In genomic region chr17:32116586-32117286, GRCm38 (mm10) we compare ENCODE assay signal across 14 mouse cellular contexts. TPM values are rescaled to one million over a fixed set of nuclear protein-coding genes. Genes with fewer than 3 reads are reported as not detected.
DNase-seq lines count a peak whose midpoint lies in the region; ATAC-seq and TF ChIP-seq lines count a peak whose summit lies in the region.
"Had no signal": no experiment of that assay in that cellular context is flagged by ENCODE, and none has a peak within 500 bp of the region (broad histone marks: within the 10 kb centered on the region; RNA-seq: fewer than 3 reads in every experiment).

No protein-coding gene starts in this region.

- no peak for TF ChIP-seq CTCF in liver, adult 2 months (IDR thresholded peaks at IDR 0.05; ENCODE audit: low read depth, low read length)

- no peak overlapping the region for H3K9ac ChIP-seq in liver, adult 2 months (ENCODE audit: low read depth, low read length)
- 0 out of 2 replicates have a peak overlapping the region, but pooled peaks have one; percentile 4 for H3K9ac ChIP-seq in limb, embryonic 14.5 days (ENCODE audit: low read depth, low read length, severe bottlenecking)
- H3K9ac ChIP-seq: forebrain, embryonic 12.5 days; neural tube, embryonic 15.5 days had no signal

- no peaks in the 10 kb centered on the region for H3K79me2 ChIP-seq in liver, adult 2 months (ENCODE audit: control insufficient read depth, insufficient read depth, low read length)

- H3K4me1 ChIP-seq in erythroblast, embryonic 14.5 days (ENCODE audit: control insufficient read depth) = peaks cover 91% of the 10 kb centered on the region
- peaks cover 21% of the 10 kb centered on the region for H3K4me1 ChIP-seq in liver, adult 2 months (ENCODE audit: control insufficient read depth, insufficient read depth, low read length)
- peaks cover 19% of the 10 kb centered on the region for H3K4me1 ChIP-seq in limb, embryonic 14.5 days (ENCODE audit: control insufficient read depth, insufficient read depth, low read length)

- no peak for DNase-seq in liver, adult 2 months (ENCODE audit: extremely low read depth, low read depth, low spot score)
- DNase-seq in liver = no peak
- DNase-seq in limb, embryonic 14.5 days (ENCODE audit: low spot score) = no peak
- DNase-seq in cerebellum, adult 8-10 months = no peak
- no peak for DNase-seq in urinary bladder, postnatal 4 days (ENCODE audit: low spot score in 2 of 2)
- DNase-seq: retina, postnatal 1 day; thymus, postnatal 25 days had no signal

- peaks cover 50% of the 10 kb centered on the region for H3K36me3 ChIP-seq in erythroblast, embryonic 14.5 days (ENCODE audit: control insufficient read depth)
- no peaks in the 10 kb centered on the region for H3K36me3 ChIP-seq in liver, adult 2 months (ENCODE audit: control insufficient read depth, insufficient read depth, low read length)
- peaks cover 6% of the 10 kb centered on the region for H3K36me3 ChIP-seq in limb, embryonic 14.5 days (ENCODE audit: control insufficient read depth, insufficient read depth, low read length)
- H3K36me3 ChIP-seq: neural tube, embryonic 15.5 days had no signal

- no peak overlapping the region for H3K4me2 ChIP-seq in limb, embryonic 14.5 days (replicated peaks; ENCODE audit: low read depth, low read length, severe bottlenecking)
- H3K4me2 ChIP-seq: embryonic facial prominence, embryonic 13.5 days; forebrain, embryonic 12.5 days had no signal

- 62% methylated on average over 6 of the region's 6 CpGs for WGBS in liver, adult 2 months
- WGBS in limb, embryonic 14.5 days = 82% methylated on average over 6 of the region's 6 CpGs

- ATAC-seq in erythroblast, adult 5-6 weeks (replicated peaks; ENCODE audit: low FRiP score, poor library complexity, severe bottlenecking) = no peak
- no peak for ATAC-seq in limb, embryonic 14.5 days (ENCODE audit: low FRiP score, low read depth)

- 0 out of 2 replicates have a peak overlapping the region, but pooled peaks have one; percentile 7 for H3K27ac ChIP-seq in liver, adult 2 months (replicated peaks; ENCODE audit: insufficient read depth, low read depth, low read length)
- no peak overlapping the region for H3K27ac ChIP-seq in limb, embryonic 14.5 days (replicated peaks; ENCODE audit: low read depth, low read length)
- H3K27ac ChIP-seq: embryonic facial prominence, embryonic 13.5 days; forebrain, embryonic 12.5 days; hindbrain, embryonic 14.5 days; midbrain, embryonic 10.5 days had no signal

- peak overlapping the region; percentile 45 for H3K4me3 ChIP-seq in erythroblast, embryonic 14.5 days (replicated peaks)
- no peak overlapping the region for H3K4me3 ChIP-seq in liver, adult 2 months (ENCODE audit: insufficient read depth, low read depth, low read length)
- H3K4me3 ChIP-seq in limb, embryonic 14.5 days (replicated peaks; ENCODE audit: low read length) = no peak overlapping the region
- H3K4me3 ChIP-seq: embryonic facial prominence, embryonic 13.5 days; forebrain, embryonic 12.5 days; midbrain, embryonic 10.5 days; neural tube, embryonic 15.5 days had no signal

- H3K27me3 ChIP-seq in erythroblast, embryonic 14.5 days (ENCODE audit: control insufficient read depth) = no peaks in the 10 kb centered on the region
- H3K27me3 ChIP-seq in liver, adult 2 months (ENCODE audit: control insufficient read depth, insufficient read depth, low read length) = no peaks in the 10 kb centered on the region
- no peaks in the 10 kb centered on the region for H3K27me3 ChIP-seq in limb, embryonic 14.5 days (ENCODE audit: control insufficient read depth, insufficient read depth, low read length)

- H3K9me3 ChIP-seq in erythroblast, embryonic 14.5 days (ENCODE audit: control insufficient read depth, low read length) = no peaks in the 10 kb centered on the region
- H3K9me3 ChIP-seq in limb, embryonic 14.5 days (ENCODE audit: control insufficient read depth, low read length) = no peaks in the 10 kb centered on the region
- H3K9me3 ChIP-seq: embryonic facial prominence, embryonic 13.5 days; forebrain, embryonic 12.5 days; midbrain, embryonic 10.5 days; neural tube, embryonic 15.5 days had no signal

- no peak for TF ChIP-seq POLR2A in liver, adult 2 months (IDR thresholded peaks at IDR 0.05; ENCODE audit: extremely low read depth, insufficient read depth, low read length)
- no peak for TF ChIP-seq POLR2A in limb, embryonic 14.5 days (IDR thresholded peaks at IDR 0.05; ENCODE audit: borderline replicate concordance, extremely low read depth, insufficient read depth, insufficient read length)

RNA-seq across cellular contexts. Expression of gene Notch3, which starts 49.9 kb away (rescaled TPM):
- polyA plus RNA-seq in erythroblast, embryonic 14.5 days (2012) = 0.01 TPM in 1 of 2 replicates, not detected in the other
- total RNA-seq in erythroblast, adult 5-6 weeks (2015; ENCODE audit: low replicate concordance) = not detected in 2 replicates
- total RNA-seq in erythroblast, adult 5-6 weeks (2017; ENCODE audit: low replicate concordance) = 0.09 and 0.14 TPM in 2 replicates
- 0.55 and 1.0 TPM in 2 replicates for total RNA-seq in liver, adult 2 months (2014; rRNA removed)
- 1.3 TPM in 2 replicates for polyA plus RNA-seq in liver, adult 2 months (2012; rRNA removed)
- polyA plus RNA-seq in limb, embryonic 14.5 days (2012; rRNA removed) = 50.0 and 77.6 TPM in 2 replicates
- 17.7 and 19.4 TPM in 2 replicates for polyA plus RNA-seq in limb, embryonic 14.5 days (2014; fragmentation: Nextera tagmentation; extraction: Ambion mirVana)
